Mouse (Mus musculus) embryonic facial prominence, embryonic 12.5 days (tissue): ENCODE measurements around the gene Gigyf2. TPM values are rescaled to one million over a fixed set of nuclear protein-coding genes. Genes with fewer than 3 reads are reported as not detected.
"Not testable (repeated sequence)": the region's sequence is repeated elsewhere in the genome, so short reads cannot be mapped to it uniquely, and the experiment has no call there.

Experiments
- ATAC-seq: fragments of 200-750 bp; cut with Nextera tagmentation; 2 replicates; pipeline ENCODE4 v1.8.0; 2017; ENCODE audit not compliant: insufficient number of reproducible peaks, insufficient read depth, low FRiP score, low TSS enrichment
- H3K27ac ChIP-seq: fragments of 300-500 bp; sonication (generic); 2 replicates; pipeline ENCODE4 v1.5.1; 2016; ENCODE audit warnings: mild to moderate bottlenecking
- H3K27me3 ChIP-seq: fragments of 300-500 bp; sonication (generic); 2 replicates; pipeline ENCODE4 v1.6.1; 2016; ENCODE audit warnings: mild to moderate bottlenecking, moderate library complexity
- H3K36me3 ChIP-seq: fragments of 300-500 bp; sonication (generic); 2 replicates; pipeline ENCODE4 v1.6.1; 2016; ENCODE audit warnings: mild to moderate bottlenecking
- H3K4me1 ChIP-seq: fragments of 300-500 bp; sonication (generic); 2 replicates; pipeline ENCODE4 v1.6.1; 2016
- H3K4me2 ChIP-seq: fragments of 300-500 bp; sonication (generic); replicated peaks from 2 replicates; pipeline ENCODE4 v1.6.1; 2016; ENCODE audit warnings: mild to moderate bottlenecking, moderate library complexity
- H3K4me3 ChIP-seq: fragments of 300-500 bp; sonication (generic); 2 replicates; pipeline ENCODE4 v1.5.1; 2016; ENCODE audit warnings: mild to moderate bottlenecking
- H3K9ac ChIP-seq: fragments of 300-500 bp; sonication (generic); 2 replicates; pipeline ENCODE4 v1.6.1; 2016; ENCODE audit warnings: mild to moderate bottlenecking, moderate library complexity
- H3K9me3 ChIP-seq: fragments of 300-500 bp; sonication (generic); 2 replicates; pipeline ENCODE4 v1.6.1; 2016; ENCODE audit warnings: mild to moderate bottlenecking, moderate library complexity
- WGBS: fragments of 180-500 bp; shearing (Covaris S2); methylation state at CpG from one replicate; pipeline ENCODE4 v1.1.7; 2016; 5-methylcytosine and 5-hydroxymethylcytosine counted together
- polyA plus RNA-seq: library from polyadenylated mRNA; unstranded; fragments of >200 nt; fragmentation: Nextera tagmentation; extraction: Ambion mirVana; gene quantifications from 2 replicates; pipeline ENCODE4 v1.2.1, GENCODE M21; 2016

The Gigyf2 gene
- polyA plus RNA-seq, 1 experiment from 2014 or later, result 60.5 TPM

DNA sequence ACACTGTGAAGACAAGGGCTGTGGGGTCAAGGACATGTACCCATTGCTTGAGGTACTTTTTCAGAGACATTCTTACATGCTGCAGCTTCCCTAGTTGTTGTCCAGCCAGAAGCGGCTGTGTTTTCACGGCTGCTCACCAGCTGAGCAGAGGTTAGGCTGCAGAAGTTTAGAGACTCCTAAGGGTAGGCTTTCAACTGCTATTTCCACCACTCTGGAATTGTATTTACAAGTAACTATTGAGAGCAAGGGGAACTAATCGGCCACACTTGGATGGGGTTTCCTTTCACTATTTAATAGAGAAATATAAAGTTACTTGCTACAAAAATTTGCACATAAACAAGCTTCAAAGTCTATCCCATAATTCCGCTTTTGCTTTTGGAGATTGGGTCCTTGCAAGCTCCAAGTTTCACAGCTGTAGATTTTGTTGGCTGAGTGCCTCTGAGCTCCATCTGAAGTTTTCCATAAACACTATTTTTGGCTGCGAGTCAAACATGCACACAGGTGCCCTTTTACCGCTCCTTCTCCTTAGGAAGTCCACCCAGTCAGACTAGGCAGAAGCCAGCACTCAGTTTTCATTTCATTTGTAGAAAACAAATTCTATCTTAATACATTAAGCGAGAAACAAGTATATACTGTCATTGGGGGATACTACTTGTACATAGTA is 70.3 kb downstream of the Gigyf2 start:
- H3K4me1 ChIP-seq, result no peaks in the 10 kb centered on the region
- H3K27ac ChIP-seq, result no peak overlapping the region
- H3K36me3 ChIP-seq, result peaks cover 6% of the 10 kb centered on the region; the same call in 1 of the 2 replicates
- H3K9me3 ChIP-seq, result no peaks in the 10 kb centered on the region
- H3K9ac ChIP-seq, result no peak overlapping the region
- no peak for ATAC-seq
- WGBS, result 82% methylated on average over 7 of the region's 7 CpGs
- no peak overlapping the region for H3K4me2 ChIP-seq
- no peaks in the 10 kb centered on the region for H3K27me3 ChIP-seq
- H3K4me3 ChIP-seq, result no peak overlapping the region

DNA sequence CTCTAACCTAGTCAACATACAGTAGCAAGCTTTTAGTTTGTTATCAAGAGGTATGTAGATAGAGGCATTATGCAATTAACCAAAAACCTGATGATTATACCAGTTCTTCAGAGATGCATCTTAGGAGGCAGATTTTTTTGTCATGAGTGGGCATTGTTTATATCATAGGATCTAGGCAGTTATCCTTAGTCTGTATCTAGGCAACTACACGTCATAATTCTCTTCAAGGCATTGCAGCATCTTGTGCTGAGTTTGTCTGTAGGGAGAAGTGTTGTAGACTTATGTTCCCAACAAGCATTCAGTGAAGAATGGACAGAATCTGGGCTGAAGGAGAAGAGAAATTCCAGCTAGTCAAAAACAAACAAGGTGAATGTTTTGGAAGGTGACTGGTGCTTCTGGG is 77.9 kb downstream of the Gigyf2 start:
- WGBS, result 91% methylated on average over 1 of the region's 1 CpGs
- Histone ChIP-seq H3K27me3 (no peaks in the 10 kb centered on the region), H3K4me2 (no peak overlapping the region), H3K9me3 (no peaks in the 10 kb centered on the region), H3K9ac (no peak overlapping the region), H3K4me3 (no peak overlapping the region), H3K27ac (no peak overlapping the region), H3K4me1 (no peaks in the 10 kb centered on the region), H3K36me3 (peaks cover 43% of the 10 kb centered on the region)
- ATAC-seq, result no peak

DNA sequence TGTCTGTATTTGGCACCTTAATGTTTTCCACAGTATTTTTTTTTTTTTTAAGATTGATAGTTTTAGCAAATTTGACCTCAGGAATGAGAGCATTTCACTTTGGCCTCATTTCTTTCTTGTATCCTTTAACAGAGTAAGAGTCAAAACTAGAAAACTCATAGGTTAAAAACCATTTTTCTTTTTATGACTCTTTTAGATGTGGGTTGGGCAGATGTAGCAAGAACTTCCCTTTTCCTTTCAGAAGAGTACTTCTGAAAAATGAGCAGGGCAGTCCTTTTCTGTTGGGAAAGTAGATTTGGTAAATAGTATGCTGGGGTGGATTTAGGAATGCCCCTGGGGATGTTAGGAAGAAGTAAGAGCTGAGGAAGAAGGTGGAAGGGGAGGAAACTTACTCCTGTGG is 79.2 kb downstream of the Gigyf2 start:
- Histone ChIP-seq H3K36me3 (peaks cover 54% of the 10 kb centered on the region), H3K4me1 (no peaks in the 10 kb centered on the region), H3K4me2 (no peak overlapping the region), H3K9ac (no peak overlapping the region), H3K9me3 (no peaks in the 10 kb centered on the region), H3K27me3 (no peaks in the 10 kb centered on the region), H3K27ac (no peak overlapping the region), H3K4me3 (no peak overlapping the region)
- ATAC-seq, result no peak

DNA sequence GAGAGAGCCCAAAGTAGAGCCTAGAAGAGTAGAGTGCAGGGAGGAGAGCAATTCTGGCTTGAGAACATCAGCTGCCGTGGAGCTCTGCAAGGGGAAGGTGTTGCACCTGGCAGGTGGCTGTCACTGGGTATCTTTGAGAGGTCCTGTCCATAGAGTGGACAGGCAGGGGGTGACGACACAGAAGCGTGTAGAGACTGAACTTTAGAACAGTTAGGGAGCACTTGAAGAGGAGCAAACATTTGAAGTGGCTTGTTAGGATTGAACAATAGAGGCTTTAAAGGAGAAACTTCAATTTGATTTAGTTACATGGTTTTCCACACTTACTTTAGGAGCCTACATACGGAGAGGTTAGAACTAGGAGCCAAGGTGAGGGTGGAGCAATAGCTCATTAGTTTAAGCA is 82.6 kb downstream of the Gigyf2 start:
- 89% methylated on average over 4 of the region's 4 CpGs for WGBS
- Histone ChIP-seq H3K27ac (no peak overlapping the region), H3K9me3 (no peaks in the 10 kb centered on the region), H3K27me3 (no peaks in the 10 kb centered on the region), H3K36me3 (peaks cover 78% of the 10 kb centered on the region), H3K4me1 (no peaks in the 10 kb centered on the region), H3K9ac (no peak overlapping the region), H3K4me3 (no peak overlapping the region), H3K4me2 (no peak overlapping the region)
- no peak for ATAC-seq

DNA sequence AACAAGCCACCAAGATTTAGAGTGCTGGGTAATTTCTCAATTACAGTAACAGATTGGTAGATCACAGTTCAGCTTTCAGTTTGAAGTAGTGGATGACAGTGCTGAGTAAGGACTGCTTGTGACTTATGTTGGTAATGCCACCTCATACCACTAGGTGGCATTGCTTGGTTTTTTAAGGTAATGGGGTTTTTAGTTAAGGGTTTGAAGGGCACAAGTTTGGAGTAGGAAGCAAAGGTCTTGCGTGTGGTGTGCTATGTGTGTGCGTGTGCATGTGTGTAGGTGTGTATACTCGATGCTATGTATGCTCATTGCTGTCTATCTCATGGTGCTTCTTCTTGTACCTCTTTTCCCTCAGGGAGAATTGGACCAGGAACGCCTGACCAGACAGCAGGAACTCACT is 91.9 kb downstream of the Gigyf2 start:
- Histone ChIP-seq H3K4me2 (no peak overlapping the region), H3K36me3 (peaks cover 48% of the 10 kb centered on the region), H3K27ac (no peak overlapping the region), H3K4me1 (no peaks in the 10 kb centered on the region), H3K9me3 (no peaks in the 10 kb centered on the region), H3K27me3 (no peaks in the 10 kb centered on the region), H3K4me3 (no peak overlapping the region), H3K9ac (no peak overlapping the region)
- 92% methylated on average over 4 of the region's 4 CpGs for WGBS
- ATAC-seq, result no peak

DNA sequence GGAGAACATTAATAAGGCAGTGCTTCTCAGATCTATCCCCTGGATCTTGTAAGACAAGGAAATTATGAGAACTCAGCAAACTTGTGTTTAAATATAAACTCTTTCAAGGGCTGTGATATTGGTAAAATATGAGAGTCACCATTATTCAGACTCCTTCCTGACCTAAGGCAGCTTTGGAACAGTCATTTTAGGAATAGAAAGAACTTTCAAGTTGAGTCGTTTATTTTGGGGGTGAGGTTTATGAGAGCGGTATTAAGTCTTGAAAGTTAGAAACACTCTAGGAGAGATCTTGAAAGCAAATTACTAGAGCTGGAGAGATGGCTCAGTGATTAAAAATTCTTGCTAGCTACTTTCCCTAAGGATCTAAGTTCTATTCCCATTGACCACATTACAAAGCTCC is 108.3 kb downstream of the Gigyf2 start:
- 92% methylated on average over 2 of the region's 2 CpGs for WGBS
- no peak overlapping the region for H3K9ac ChIP-seq
- H3K27ac ChIP-seq, result no peak overlapping the region
- H3K4me1 ChIP-seq, result no peaks in the 10 kb centered on the region
- no peaks in the 10 kb centered on the region for H3K27me3 ChIP-seq
- no peaks in the 10 kb centered on the region for H3K9me3 ChIP-seq
- H3K4me2 ChIP-seq, result no peak overlapping the region
- peaks cover 59% of the 10 kb centered on the region for H3K36me3 ChIP-seq
- no peak for ATAC-seq
- H3K4me3 ChIP-seq, result no peak overlapping the region

DNA sequence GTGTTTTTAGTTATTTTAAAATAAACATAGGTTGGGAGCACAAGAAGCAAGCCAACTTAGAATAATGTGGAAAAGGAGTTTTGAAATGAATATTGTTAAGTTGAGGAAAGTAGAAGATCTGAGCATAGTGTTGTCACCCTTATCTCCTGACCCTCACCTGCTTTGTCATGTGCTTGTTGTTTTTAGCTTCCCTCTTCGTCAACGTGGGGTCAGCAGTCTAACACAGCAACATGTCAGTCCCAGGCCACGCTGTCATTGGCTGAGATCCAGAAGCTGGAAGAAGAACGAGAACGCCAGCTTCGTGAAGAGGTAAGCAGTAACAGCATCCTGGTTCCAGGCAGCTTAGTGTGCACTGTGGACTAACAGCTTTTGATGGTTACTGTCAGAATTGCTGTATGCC is 109.8 kb downstream of the Gigyf2 start:
- H3K36me3 ChIP-seq, result peaks cover 63% of the 10 kb centered on the region

DNA sequence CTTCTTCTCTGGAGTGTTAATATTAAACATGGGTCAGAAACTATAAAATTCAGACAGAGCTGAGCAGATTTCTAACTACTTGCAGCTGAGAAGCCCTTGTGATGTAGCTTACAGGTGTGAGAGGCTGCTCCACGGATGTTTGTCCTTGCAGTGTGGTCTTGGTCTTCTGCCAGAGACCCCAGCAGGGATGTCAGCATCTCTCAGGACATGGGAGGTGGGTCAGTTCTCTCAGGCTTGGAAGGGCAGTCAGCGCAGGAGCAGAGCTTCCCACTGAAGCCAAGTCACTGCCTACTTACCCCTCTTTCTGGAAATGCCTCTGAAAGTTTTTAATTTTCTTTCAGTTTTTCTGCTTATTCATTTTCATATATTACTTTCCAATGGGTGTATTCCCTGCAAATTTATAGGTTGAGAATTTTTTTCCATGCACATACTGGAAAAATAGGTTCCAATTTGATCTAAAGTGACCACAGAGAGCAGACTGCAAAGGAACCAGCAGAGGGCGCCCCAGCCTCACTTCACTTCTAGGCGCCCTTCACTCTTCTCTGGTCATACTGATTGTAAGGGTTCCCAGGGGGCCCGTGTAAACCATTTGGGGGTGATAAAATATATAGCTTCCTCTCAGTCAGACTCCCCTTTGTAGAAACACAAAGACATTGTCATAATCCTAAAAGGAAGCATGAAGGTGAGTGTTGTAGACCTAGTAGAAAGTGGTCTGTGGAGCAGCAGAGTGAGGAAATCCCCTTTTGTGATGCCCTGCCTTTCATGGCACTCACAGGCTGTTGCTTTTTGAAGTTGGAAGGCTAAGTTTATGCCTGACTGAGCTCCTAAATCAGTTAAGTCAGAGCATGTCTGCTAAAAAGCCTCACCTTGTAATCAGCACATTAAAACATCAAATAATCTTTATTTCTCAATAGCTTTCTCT is 120.6 kb downstream of the Gigyf2 start:
- Histone ChIP-seq H3K9ac (no peak overlapping the region), H3K27me3 (no peaks in the 10 kb centered on the region), H3K4me1 (no peaks in the 10 kb centered on the region), H3K27ac (no peak overlapping the region), H3K36me3 (peaks cover 45% of the 10 kb centered on the region), H3K4me2 (no peak overlapping the region), H3K9me3 (no peaks in the 10 kb centered on the region), H3K4me3 (no peak overlapping the region)
- no peak for ATAC-seq
- WGBS, result 44% methylated on average over 5 of the region's 5 CpGs

More for the DNA sequence above, 109.8 kb downstream of the Gigyf2 start:
- H3K9me3 ChIP-seq, result no peaks in the 10 kb centered on the region
- no peaks in the 10 kb centered on the region for H3K4me1 ChIP-seq
- H3K27me3 ChIP-seq, result no peaks in the 10 kb centered on the region
- H3K4me2 ChIP-seq, result no peak overlapping the region
- no peak overlapping the region for H3K27ac ChIP-seq
- 85% methylated on average over 6 of the region's 6 CpGs for WGBS
- H3K9ac ChIP-seq, result no peak overlapping the region
- ATAC-seq, result no peak
- no peak overlapping the region for H3K4me3 ChIP-seq

DNA sequence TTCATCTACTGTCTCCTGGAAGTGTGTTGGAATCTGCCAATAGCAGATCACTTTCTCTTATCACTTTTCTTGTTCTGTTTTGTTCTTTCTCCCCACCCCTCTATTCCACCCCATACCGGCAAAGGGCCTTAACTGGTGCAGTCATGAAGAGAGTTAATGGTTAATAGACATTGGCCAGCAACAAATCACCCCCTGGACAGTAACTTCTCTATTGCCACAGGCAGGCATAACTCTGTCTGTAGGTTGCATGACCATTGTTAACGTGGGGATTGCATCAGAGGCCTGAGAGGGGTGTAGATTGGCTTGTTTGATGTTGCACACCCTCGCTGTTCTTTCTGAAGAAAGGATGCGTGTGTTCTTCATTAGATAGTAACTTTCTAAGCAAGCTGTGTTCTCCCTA is 122.6 kb downstream of the Gigyf2 start:
- no peak overlapping the region for H3K4me3 ChIP-seq
- no peak overlapping the region for H3K4me2 ChIP-seq
- H3K36me3 ChIP-seq, result peaks cover 38% of the 10 kb centered on the region
- no peak for ATAC-seq
- H3K4me1 ChIP-seq, result no peaks in the 10 kb centered on the region
- 88% methylated on average over 4 of the region's 4 CpGs for WGBS
- H3K27ac ChIP-seq, result no peak overlapping the region
- H3K27me3 ChIP-seq, result no peaks in the 10 kb centered on the region
- H3K9me3 ChIP-seq, result no peaks in the 10 kb centered on the region
- H3K9ac ChIP-seq, result no peak overlapping the region

DNA sequence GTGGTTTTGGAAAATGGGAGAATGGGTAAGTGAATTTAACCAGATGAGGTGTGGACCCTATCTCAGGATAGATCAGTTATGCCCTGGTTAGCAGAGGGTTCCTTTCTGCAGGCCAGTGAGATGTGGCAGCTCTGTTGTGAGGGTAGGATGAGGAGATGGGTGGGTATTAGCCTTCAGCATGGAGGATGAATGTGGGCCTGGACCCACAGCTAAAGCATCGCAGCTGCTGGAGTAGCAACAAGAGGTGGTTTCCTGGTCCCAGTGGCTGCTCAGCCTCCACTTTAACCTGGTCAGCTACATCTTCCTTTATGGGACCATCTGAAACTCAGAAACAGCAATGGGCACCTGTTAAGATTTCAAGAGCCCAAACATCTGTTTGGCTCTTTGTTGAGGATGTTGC is 129.6 kb downstream of the Gigyf2 start:
- H3K4me1 ChIP-seq, result no peaks in the 10 kb centered on the region
- no peaks in the 10 kb centered on the region for H3K36me3 ChIP-seq
- 96% methylated on average over 1 of the region's 1 CpGs for WGBS
- no peaks in the 10 kb centered on the region for H3K27me3 ChIP-seq
- no peak overlapping the region for H3K4me2 ChIP-seq
- H3K9me3 ChIP-seq, result no peaks in the 10 kb centered on the region
- H3K27ac ChIP-seq, result no peak overlapping the region
- no peak overlapping the region for H3K9ac ChIP-seq
- H3K4me3 ChIP-seq, result no peak overlapping the region
- ATAC-seq, result no peak

DNA sequence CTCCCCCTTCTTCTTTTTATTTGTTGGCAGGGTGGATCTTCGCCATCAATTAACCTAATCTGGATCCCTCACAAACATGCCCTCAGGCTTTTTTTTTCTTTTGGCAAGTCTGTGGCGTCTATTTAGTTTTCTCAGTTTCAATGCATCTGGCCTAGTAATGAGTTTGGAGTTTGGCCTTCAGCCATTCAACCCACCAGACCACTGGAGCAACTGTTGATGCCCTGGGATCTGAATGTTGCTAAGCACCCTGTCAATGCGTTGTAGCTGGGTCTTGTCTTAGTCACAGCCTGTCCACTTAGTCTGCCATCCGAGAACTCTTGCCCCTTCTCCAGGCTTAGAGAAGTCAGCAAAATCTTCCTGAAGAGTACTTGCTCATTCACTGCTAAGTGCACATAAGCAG is 131.2 kb downstream of the Gigyf2 start:
- Histone ChIP-seq H3K4me2 (no peak overlapping the region), H3K36me3 (no peaks in the 10 kb centered on the region), H3K4me3 (no peak overlapping the region), H3K27ac (no peak overlapping the region), H3K27me3 (no peaks in the 10 kb centered on the region), H3K9ac (no peak overlapping the region), H3K4me1 (no peaks in the 10 kb centered on the region), H3K9me3 (no peaks in the 10 kb centered on the region)
- WGBS, result 85% methylated on average over 4 of the region's 4 CpGs
- no peak for ATAC-seq

DNA sequence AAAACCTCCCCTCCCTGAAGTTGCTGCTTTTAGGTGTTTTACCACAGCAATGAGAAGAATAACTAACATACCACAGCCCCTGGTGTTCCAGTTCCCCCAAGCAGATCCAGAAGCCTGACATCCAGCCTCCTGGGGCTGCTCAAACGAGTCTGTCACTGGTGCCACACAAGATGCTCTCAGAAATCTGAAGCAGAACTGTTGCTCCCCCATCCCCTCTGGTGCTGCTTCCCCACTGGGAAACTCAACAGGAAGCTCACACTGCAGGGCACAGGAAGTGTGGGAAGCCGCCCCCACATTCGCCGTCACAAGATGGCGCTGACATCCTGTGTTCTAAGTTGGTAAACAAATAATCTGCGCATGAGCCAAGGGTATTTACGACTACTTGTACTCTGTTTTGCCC is 133.1 kb downstream of the Gigyf2 start:
- ATAC-seq, H3K4me1 ChIP-seq, H3K36me3 ChIP-seq, H3K27me3 ChIP-seq, H3K4me3 ChIP-seq, H3K27ac ChIP-seq, H3K4me2 ChIP-seq, H3K9ac ChIP-seq, H3K9me3 ChIP-seq: not testable (repeated sequence)
- 91% methylated on average over 7 of the region's 7 CpGs for WGBS
